Mouse (Mus musculus): ENCODE data around the gene Hnrnpa1.
"Not testable (repeated sequence)": the region's sequence is repeated elsewhere in the genome, so short reads cannot be mapped to it uniquely, and the experiment has no call there.

The Hnrnpa1 gene

GRCm38 (mm10) chr15:103241071-103242018 lies 1.1 kb downstream of the Hnrnpa1 start:
- DNase-seq (ENCODE audit: low read depth in 1 of 2, low spot score in 2 of 2): not testable (repeated sequence)

- DNase-seq (ENCODE audit: low read depth in 1 of 2, low spot score in 2 of 2): no peak
These were observed 2.7 kb downstream of the Hnrnpa1 start for GRCm38 (mm10) chr15:103242885-103243284.

GRCm38 (mm10) chr15:103245616-103246015 lies 5.4 kb downstream of the Hnrnpa1 start:
- no peak for DNase-seq (ENCODE audit: low read depth in 1 of 2, low spot score in 2 of 2)

- DNase-seq (ENCODE audit: low read depth in 1 of 2, low spot score in 2 of 2): no peak
These were observed 7.0 kb downstream of the Hnrnpa1 start for GRCm38 (mm10) chr15:103247078-103247781.

GRCm38 (mm10) chr15:103247782-103248400 lies 7.7 kb downstream of the Hnrnpa1 start:
- no peak for DNase-seq (ENCODE audit: low read depth in 1 of 2, low spot score in 2 of 2)

GRCm38 (mm10) chr15:103248401-103249313 lies 8.4 kb downstream of the Hnrnpa1 start:
- DNase-seq (ENCODE audit: low read depth in 1 of 2, low spot score in 2 of 2): no peak

- not testable (repeated sequence) for DNase-seq (ENCODE audit: low read depth in 1 of 2, low spot score in 2 of 2)
These were observed 9.3 kb downstream of the Hnrnpa1 start for GRCm38 (mm10) chr15:103249511-103249910.

GRCm38 (mm10) chr15:103250195-103250740 lies 10.0 kb downstream of the Hnrnpa1 start:
- DNase-seq (ENCODE audit: low read depth in 1 of 2, low spot score in 2 of 2): peak; percentile 62 to 85

GRCm38 (mm10) chr15:103251595-103251994 lies 11.4 kb downstream of the Hnrnpa1 start:
- no peak for DNase-seq (ENCODE audit: low read depth in 1 of 2, low spot score in 2 of 2)

GRCm38 (mm10) chr15:103252660-103253059 lies 12.4 kb downstream of the Hnrnpa1 start:
- DNase-seq (ENCODE audit: low read depth in 1 of 2, low spot score in 2 of 2): peak in 1 of 2 experiments; percentile 43

GRCm38 (mm10) chr15:103253352-103253751 lies 13.1 kb downstream of the Hnrnpa1 start:
- no peak for DNase-seq (ENCODE audit: low read depth in 1 of 2, low spot score in 2 of 2)

- DNase-seq (ENCODE audit: low read depth in 1 of 2, low spot score in 2 of 2): peak in 1 of 2 experiments; percentile 44
These were observed 14.9 kb downstream of the Hnrnpa1 start for GRCm38 (mm10) chr15:103255169-103255568.

- DNase-seq (ENCODE audit: low read depth in 1 of 2, low spot score in 2 of 2): no peak
These were observed 16.2 kb downstream of the Hnrnpa1 start for GRCm38 (mm10) chr15:103256210-103256986.

GRCm38 (mm10) chr15:103257790-103258728 lies 17.8 kb downstream of the Hnrnpa1 start, which contains the start of gene Nfe2:
TSS of gene Nfe2 (minus strand) at chr15:103258403.
- DNase-seq (ENCODE audit: low read depth in 1 of 2, low spot score in 2 of 2): peak; percentile 91 to 95

- no peak for DNase-seq (ENCODE audit: low read depth in 1 of 2, low spot score in 2 of 2)
These were observed 18.9 kb downstream of the Hnrnpa1 start for GRCm38 (mm10) chr15:103259162-103259561.

- DNase-seq (ENCODE audit: low read depth in 1 of 2, low spot score in 2 of 2): no peak
These were observed 19.8 kb downstream of the Hnrnpa1 start for GRCm38 (mm10) chr15:103259989-103260388.

GRCm38 (mm10) chr15:103264794-103265193 lies 24.6 kb downstream of the Hnrnpa1 start:
- DNase-seq (ENCODE audit: low read depth in 1 of 2, low spot score in 2 of 2): no peak

- no peak for DNase-seq (ENCODE audit: low read depth in 1 of 2, low spot score in 2 of 2)
These were observed 28.7 kb downstream of the Hnrnpa1 start for GRCm38 (mm10) chr15:103268903-103269302.

Data from monocyte, adult 2 months (primary cell).